Mouse (Mus musculus) forelimb bud, embryonic 11.5 days (tissue): ENCODE data around the gene Polr3b.

Experiments
- DNase-seq: peaks from one replicate; pipeline ENCODE4 v3.0.0-alpha.2; 2012; ENCODE audit warnings: low read depth, low spot score

Polr3b gene

GRCm38 (mm10) chr10:84621826-84622790, at the start of gene Polr3b:
TSS of gene Polr3b (plus strand) at chr10:84622292.
- DNase-seq = peak; percentile 94

DNA sequence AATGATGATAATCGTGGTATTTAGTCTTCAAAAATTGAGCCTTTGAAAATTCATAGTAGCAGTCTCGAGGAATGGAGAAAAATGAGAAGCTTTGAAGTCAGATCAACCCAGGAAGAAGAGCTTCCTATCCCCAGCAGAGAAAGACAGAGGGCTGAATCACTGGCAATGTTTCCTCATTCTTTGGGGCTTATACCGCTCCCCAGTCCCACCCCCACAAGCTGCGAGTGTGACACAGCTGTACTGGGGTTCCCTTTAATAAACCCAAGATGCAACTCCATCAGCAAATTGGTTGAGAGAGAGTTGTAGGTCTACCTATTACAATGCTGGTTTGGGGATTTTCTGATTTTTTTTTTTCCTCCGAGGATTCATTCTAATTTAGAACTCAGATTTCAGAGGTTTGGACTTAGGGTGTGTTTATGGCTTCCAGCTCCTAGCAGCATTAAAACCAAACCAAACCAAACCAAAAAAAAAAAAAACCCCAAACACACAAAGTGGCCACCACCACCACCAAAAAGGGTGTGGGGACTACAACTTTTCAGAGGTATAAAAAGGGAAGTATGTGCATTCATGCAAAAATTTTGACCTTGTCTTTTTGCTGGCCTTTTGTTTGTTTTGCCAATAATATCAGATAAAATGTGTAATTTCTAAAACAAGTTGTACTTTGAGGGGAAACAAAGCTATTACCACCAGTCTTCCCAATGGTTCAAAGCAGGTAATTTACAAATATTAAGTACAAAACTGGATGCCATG, 48.2 kb upstream of the Polr3b start:
- no peak for DNase-seq

- no peak for DNase-seq
Measured at GRCm38 (mm10) chr10:84576029-84576394, 46.1 kb upstream of the Polr3b start.

GRCm38 (mm10) chr10:84576395-84577070, 45.6 kb upstream of the Polr3b start, which contains the start of gene Tcp11l2:
TSS of gene Tcp11l2 (plus strand) at chr10:84576626.
- DNase-seq = peak; percentile 95

DNA sequence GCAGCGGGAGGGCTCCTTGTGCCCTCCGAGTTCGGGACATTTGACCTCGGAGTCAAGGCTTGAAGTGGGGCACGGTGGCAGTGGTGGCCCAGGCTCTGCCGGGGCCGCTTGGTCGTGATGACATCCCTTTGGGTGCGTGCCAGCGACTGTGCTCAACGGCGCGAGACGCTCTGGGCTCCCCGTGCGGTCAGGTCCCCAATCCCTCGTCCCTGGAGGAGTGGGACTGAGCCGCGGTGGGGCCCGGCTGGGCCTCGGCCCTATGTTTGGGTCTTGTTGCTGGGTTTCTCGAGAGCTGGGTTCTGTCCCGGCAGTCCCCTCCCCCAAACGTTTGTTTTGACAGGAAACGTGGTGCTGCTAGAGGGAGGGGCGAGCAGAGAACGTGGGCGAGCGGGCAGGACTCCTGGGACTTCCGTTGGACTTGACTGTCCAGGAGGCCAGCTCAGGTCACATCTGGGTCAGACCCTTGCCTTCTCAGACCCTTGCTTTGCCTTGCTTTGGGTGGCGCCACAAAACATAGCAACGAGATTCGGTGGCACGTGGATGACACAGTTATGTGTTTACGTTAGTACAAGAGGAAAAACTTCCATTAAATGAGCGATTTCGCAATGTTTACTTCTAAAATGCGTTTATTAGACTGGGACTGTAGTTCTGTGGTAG, 44.9 kb upstream of the Polr3b start:
- DNase-seq = peak; percentile 31

GRCm38 (mm10) chr10:84578738-84579137, 43.4 kb upstream of the Polr3b start:
- no peak for DNase-seq

DNA sequence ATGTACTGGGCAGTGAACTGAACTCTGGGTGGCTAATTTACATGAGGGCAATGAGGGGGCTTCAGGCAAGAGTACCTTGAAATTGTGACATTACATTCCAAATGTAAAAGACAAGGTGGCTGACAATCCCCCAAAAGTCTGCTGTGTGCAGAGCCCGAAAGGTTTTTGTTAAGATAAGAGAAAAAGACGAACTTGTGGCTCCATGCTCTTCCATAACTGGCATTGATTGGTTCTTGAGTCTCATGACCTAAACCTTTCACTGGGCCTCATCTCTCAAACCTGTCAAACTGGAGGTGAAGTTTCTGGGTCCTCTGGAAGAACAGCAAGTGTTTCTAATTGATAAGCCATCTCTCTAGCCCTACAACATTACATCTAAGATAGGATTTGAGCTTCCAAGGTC, 42.6 kb upstream of the Polr3b start:
- DNase-seq = no peak

GRCm38 (mm10) chr10:84581191-84581590, 40.9 kb upstream of the Polr3b start:
- DNase-seq = no peak

- DNase-seq = no peak
Measured at GRCm38 (mm10) chr10:84582236-84582635, 39.9 kb upstream of the Polr3b start.

GRCm38 (mm10) chr10:84584451-84585293, 37.4 kb upstream of the Polr3b start:
- no peak for DNase-seq

- DNase-seq = no peak
Measured at GRCm38 (mm10) chr10:84585294-84585650, 36.8 kb upstream of the Polr3b start.

DNA sequence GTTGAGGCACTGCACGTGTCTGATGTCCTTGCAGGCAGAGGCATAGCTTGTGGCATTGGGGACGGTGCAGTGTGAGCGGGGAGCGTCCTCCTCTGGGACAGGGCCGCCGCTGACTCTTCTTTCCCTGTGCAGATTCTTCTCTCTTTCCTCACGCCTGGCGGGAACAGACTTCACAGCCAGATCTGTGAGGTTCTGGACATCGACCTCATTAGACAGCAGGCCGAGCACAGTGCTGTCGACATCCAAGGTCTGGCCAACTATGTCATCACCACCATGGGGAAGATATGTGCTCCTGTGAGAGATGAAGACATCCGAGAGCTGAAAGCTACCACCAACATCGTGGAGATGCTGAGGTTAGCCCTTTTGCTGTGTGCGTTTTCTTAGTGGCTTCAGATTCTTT, 31.1 kb upstream of the Polr3b start:
- DNase-seq = no peak

DNA sequence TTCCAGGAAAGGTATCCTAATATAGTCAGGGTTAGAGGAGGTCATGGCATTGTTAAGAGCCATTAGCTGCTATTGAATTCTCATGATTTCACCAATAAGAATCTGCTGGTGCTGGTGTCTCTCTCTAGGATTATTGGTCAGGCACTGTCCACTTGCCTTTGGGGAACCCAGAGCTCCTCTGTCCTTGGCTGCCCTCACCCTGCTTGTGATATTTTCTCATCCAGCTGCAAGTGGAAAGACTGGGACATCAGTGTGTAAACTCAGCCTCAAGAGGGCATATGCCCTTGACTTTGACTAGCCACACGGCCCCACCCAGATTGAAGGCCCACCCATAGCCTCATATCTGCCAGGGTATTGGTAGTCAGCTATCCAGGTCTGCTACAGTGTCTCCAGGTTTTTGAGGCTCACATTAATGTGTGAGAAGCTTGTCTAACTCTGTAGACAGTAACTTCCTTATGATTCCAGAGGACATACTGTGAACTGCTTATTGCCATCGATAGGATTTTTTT, 30.4 kb upstream of the Polr3b start:
- DNase-seq = no peak

- no peak for DNase-seq
Measured at GRCm38 (mm10) chr10:84592745-84593144, 29.3 kb upstream of the Polr3b start.

DNA sequence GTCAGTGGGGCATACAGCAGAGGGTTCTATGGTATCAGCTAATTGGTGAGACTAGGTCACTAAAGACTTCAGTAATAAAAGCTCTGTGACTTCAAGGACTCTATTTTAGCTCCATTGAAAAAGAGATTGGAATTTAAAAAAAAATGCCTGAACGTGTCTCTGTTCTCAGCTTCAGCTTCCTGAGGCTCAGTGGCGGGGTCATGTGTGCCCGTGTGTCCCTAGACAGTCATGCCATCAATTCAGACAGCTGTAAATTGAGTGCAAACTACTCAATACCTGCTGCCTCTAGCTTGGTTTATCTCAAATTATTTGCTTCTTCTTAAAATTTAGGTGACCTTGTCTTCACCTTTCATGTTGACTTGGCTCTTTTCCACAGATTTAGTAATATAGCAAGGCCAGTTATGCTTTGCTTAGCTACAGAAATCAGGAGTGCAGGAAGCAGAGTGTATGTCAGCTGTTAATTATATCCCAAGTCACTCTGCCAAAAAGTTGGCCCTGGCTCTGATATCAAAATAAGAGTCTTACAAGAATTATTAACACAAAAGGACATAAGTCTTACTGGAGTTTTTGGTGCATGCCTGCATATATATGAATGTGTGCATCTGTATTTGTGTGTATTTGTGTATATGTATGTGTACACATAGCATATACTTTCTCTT, 24.8 kb upstream of the Polr3b start:
- no peak for DNase-seq

- DNase-seq = no peak
Measured at GRCm38 (mm10) chr10:84598172-84598571, 23.9 kb upstream of the Polr3b start.

DNA sequence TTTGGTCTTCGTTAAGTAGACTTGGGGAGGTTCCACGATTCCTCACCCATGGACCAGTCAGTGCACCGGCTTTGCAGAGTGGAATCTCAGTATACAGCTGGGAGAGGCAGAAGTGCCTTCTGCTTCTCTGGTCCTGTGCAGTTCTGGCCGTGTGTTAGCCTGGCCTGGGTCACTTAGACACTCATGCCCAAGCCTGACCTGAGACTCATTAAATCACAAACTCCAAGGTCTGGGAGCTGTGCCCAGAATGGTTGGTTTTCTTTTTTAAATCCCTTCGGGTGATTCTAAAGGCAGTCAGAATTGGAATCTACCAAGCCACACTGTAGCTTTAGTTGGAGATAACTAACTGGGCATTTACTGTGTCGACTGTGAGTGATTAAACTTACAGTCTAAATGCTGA, 22.0 kb upstream of the Polr3b start:
- no peak for DNase-seq

DNA sequence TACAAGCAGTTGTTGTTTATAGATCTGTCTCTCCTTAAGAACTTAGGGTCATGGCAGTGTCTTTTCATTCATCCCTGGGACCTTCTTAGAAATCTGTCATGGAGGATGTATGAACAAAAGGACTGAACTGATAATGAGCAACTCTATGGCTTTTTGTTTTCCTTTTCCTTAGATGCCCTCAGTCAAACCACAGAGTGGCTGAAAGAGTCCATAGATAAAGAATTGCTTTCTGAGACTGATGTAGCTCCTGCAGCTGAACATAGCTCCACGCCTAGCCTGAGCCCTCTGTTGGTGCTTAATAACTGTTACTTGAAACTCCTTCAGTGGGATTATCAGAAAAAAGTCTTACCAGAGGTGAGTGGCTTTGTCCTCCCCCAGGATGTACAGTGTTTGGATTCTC, 17.8 kb upstream of the Polr3b start:
- no peak for DNase-seq

- DNase-seq = no peak
Measured at GRCm38 (mm10) chr10:84608361-84608760, 13.7 kb upstream of the Polr3b start.

DNA sequence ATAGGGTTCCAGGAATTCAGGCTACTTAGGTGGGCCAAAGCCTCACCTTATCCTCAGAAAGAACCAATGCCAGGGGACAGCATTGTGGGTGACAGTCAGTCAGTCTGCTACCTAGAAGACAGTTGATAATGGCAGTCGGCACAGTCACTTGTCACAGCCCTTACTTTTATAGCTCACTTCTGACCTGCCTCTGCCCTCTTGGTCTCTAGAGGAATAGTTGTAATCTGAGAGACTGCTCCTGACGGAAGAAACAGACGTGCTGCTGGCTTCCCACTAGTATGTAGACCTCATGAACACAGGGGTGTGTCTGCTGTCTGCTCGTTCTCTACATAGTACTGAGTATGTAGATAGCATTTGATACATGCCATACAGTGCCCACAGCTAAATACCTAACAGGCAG, 11.8 kb upstream of the Polr3b start:
- no peak for DNase-seq
